Mouse (Mus musculus) ovary, postnatal 14 days (tissue): ENCODE results near the gene Gfap.

Experiments used
- DNase-seq: peaks from one replicate; pipeline ENCODE4 v3.0.0; 2022; ENCODE audit warnings: low spot score

The Gfap gene

GRCm38 (mm10) chr11:102896641-102897040 is 4.1 kb downstream of the Gfap start:
- no peak for DNase-seq

GRCm38 (mm10) chr11:102895779-102896178 is 4.9 kb downstream of the Gfap start:
- no peak for DNase-seq

- DNase-seq = no peak
These were observed 6.0 kb downstream of the Gfap start for GRCm38 (mm10) chr11:102894716-102895115.

- peak; percentile 59 for DNase-seq
These were observed 7.6 kb downstream of the Gfap start for GRCm38 (mm10) chr11:102893015-102893651.

GRCm38 (mm10) chr11:102890096-102890495 is 10.6 kb downstream of the Gfap start:
- no peak for DNase-seq

GRCm38 (mm10) chr11:102888135-102888534 is 12.6 kb downstream of the Gfap start:
- DNase-seq = no peak

- no peak for DNase-seq
These were observed 13.3 kb downstream of the Gfap start for GRCm38 (mm10) chr11:102887433-102887832.

- no peak for DNase-seq
These were observed 16.0 kb downstream of the Gfap start, which contains the start of gene Fam187a for GRCm38 (mm10) chr11:102884616-102885219. Fam187a (plus strand) TSS chr11:102885169.

GRCm38 (mm10) chr11:102881314-102882198 is 19.2 kb downstream of the Gfap start:
- DNase-seq = no peak

GRCm38 (mm10) chr11:102880585-102881313 is 20.0 kb downstream of the Gfap start, which contains the start of the genes Eftud2 and Ccdc103:
Eftud2 (minus strand) TSS chr11:102880985.
Ccdc103 (plus strand) TSS chr11:102881204.
- DNase-seq = peak; percentile 93

- no peak for DNase-seq
These were observed 21.2 kb downstream of the Gfap start for GRCm38 (mm10) chr11:102879558-102879957.

GRCm38 (mm10) chr11:102874801-102875334 is 25.8 kb downstream of the Gfap start:
- no peak for DNase-seq

- DNase-seq = peak; percentile 59
These were observed 36.4 kb downstream of the Gfap start for GRCm38 (mm10) chr11:102864272-102864671.

- DNase-seq = no peak
These were observed 40.8 kb downstream of the Gfap start for GRCm38 (mm10) chr11:102859933-102860332.

- DNase-seq = no peak
These were observed 41.8 kb downstream of the Gfap start for GRCm38 (mm10) chr11:102858951-102859350.

- no peak for DNase-seq
These were observed 44.8 kb downstream of the Gfap start for GRCm38 (mm10) chr11:102855941-102856340.

- DNase-seq = no peak
These were observed 47.0 kb downstream of the Gfap start for GRCm38 (mm10) chr11:102853760-102854159.

- DNase-seq = peak; percentile 67
These were observed 48.8 kb downstream of the Gfap start for GRCm38 (mm10) chr11:102851883-102852282.

GRCm38 (mm10) chr11:102845926-102846325 is 54.8 kb downstream of the Gfap start:
- DNase-seq = no peak

GRCm38 (mm10) chr11:102838616-102839150 is 62.0 kb downstream of the Gfap start:
- no peak for DNase-seq

- no peak for DNase-seq
These were observed 62.6 kb downstream of the Gfap start for GRCm38 (mm10) chr11:102838126-102838525.
